Mouse (Mus musculus) bone marrow macrophage, adult 2 months (primary cell): ENCODE data around the gene Gm9945.

Experiments used
- CTCF ChIP-seq: IDR thresholded peaks from 2 replicates; pipeline ENCODE4 v1.5.1; 2012; ENCODE audit warnings: low read depth, mild to moderate bottlenecking, low read length, moderate library complexity
- POLR2A ChIP-seq: IDR thresholded peaks from 2 replicates; pipeline ENCODE4 v1.6.1; 2012; ENCODE audit warnings: mild to moderate bottlenecking, low read depth, low read length, borderline replicate concordance

DNA sequence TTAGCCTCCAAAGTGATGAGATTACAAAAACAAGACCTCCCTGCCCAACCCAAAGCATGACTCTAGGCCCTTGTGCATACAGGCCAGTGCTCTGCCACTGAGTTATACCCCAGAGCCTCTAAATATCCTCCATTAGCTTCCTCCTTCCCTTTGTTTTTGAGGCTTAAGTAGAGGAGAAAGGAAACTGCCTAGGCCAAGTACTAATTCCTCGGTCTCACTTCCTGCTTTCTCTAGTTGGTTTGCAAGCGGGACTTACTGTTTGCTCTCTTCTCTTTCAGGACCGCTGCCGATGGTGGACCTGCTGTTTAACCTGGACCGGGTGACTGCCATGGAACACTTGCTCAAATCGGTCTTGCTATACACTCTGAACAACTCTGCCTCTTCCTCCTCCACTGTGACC lies 43.6 kb upstream of the Gm9945 start:
- TF ChIP-seq POLR2A (no peak), CTCF (no peak)
